Mouse (Mus musculus) C2C12 (cell line): ENCODE measurements around the gene 4931406P16Rik.
"Not testable (repeated sequence)": the region's sequence is repeated elsewhere in the genome, so short reads cannot be mapped to it uniquely, and the experiment has no call there.

ENCODE experiments used
- CEBPB ChIP-seq: IDR thresholded peaks from one replicate; pipeline ENCODE4 v1.6.1; 2011; ENCODE audit warnings: low read depth, mild to moderate bottlenecking, control low read depth, moderate library complexity
- CTCF ChIP-seq: IDR thresholded peaks from one replicate; pipeline ENCODE4 v1.5.1; 2011; ENCODE audit not compliant: control insufficient read depth, insufficient read depth, insufficient read length
- MYOD1 ChIP-seq: IDR thresholded peaks from one replicate; pipeline ENCODE4 v1.6.1; 2011; ENCODE audit warnings: low read depth; ENCODE audit not compliant: control insufficient read depth, insufficient read length

GRCm38 (mm10) chr7:34336545-34336944, 23.2 kb upstream of the 4931406P16Rik start:
- not testable (repeated sequence) for TF ChIP-seq CEBPB, MYOD1, CTCF
